Mouse (Mus musculus): ENCODE data around the gene Rbsn. TPM values are rescaled to one million over a fixed set of nuclear protein-coding genes. Genes with fewer than 3 reads are reported as not detected.

The Rbsn gene
- polyA plus RNA-seq, 1 experiment from 2014 or later, result 33.5 TPM

GRCm38 (mm10) chr6:92153774-92154173 is 61.0 kb downstream of the Rbsn start:
- ATAC-seq (ENCODE audit: low FRiP score), result no peak
- no peaks in the 10 kb centered on the region for H3K9me3 ChIP-seq (replicated peaks)
- no peak overlapping the region for H3K27ac ChIP-seq
- no peak overlapping the region for H3K4me3 ChIP-seq
- H3K4me2 ChIP-seq (replicated peaks), result no peak overlapping the region
- H3K9ac ChIP-seq, result no peak overlapping the region
- H3K4me1 ChIP-seq, result no peaks in the 10 kb centered on the region
- 93% methylated on average over 1 of the region's 1 CpGs for WGBS
- peaks cover 91% of the 10 kb centered on the region for H3K36me3 ChIP-seq
- no peaks in the 10 kb centered on the region for H3K27me3 ChIP-seq

GRCm38 (mm10) chr6:92145881-92146280 is 68.8 kb downstream of the Rbsn start:
- H3K36me3 ChIP-seq, result peaks cover 32% of the 10 kb centered on the region

More at GRCm38 (mm10) chr6:92145881-92146280, 68.8 kb downstream of the Rbsn start:
- Histone ChIP-seq H3K4me2 (replicated peaks) (no peak overlapping the region), H3K9me3 (replicated peaks) (no peaks in the 10 kb centered on the region), H3K27ac (no peak overlapping the region), H3K27me3 (no peaks in the 10 kb centered on the region), H3K9ac (no peak overlapping the region), H3K4me1 (no peaks in the 10 kb centered on the region), H3K4me3 (no peak overlapping the region)
- WGBS, result 96% methylated on average over 4 of the region's 4 CpGs
- no peak for ATAC-seq (ENCODE audit: low FRiP score)

Other genes with a start within 250 kb of the Rbsn start
- 13.3 and 13.7 TPM in 2 replicates for gene Fgd5, start 236.0 kb downstream of the Rbsn start, polyA plus RNA-seq (2016; fragmentation: Nextera tagmentation; extraction: Ambion mirVana)
- gene Nr2c2, start 123.5 kb downstream of the Rbsn start, polyA plus RNA-seq (2016; fragmentation: Nextera tagmentation; extraction: Ambion mirVana), result 33.3 and 35.1 TPM in 2 replicates
- gene Mrps25, start 30.9 kb downstream of the Rbsn start, polyA plus RNA-seq (2016; fragmentation: Nextera tagmentation; extraction: Ambion mirVana), result 64.1 and 64.2 TPM in 2 replicates
- 1.2 and 2.5 TPM in 2 replicates for gene Trh, start 29.7 kb upstream of the Rbsn start, polyA plus RNA-seq (2016; fragmentation: Nextera tagmentation; extraction: Ambion mirVana)

Data from hindbrain, embryonic 12.5 days (tissue).